Mouse (Mus musculus): ENCODE results near the gene Akt1. TPM values are rescaled to one million over a fixed set of nuclear protein-coding genes. Genes with fewer than 3 reads are reported as not detected.

The Akt1 gene
- polyA plus RNA-seq, 1 experiment from 2014 or later: 64.6 TPM

- no peaks in the 10 kb centered on the region for H3K9me3 ChIP-seq (ENCODE audit: control insufficient read depth, low read depth, low read length)
- no peak overlapping the region for H3K27ac ChIP-seq (ENCODE audit: low read length)
- H3K9ac ChIP-seq (replicated peaks; ENCODE audit: low read depth, low read length): no peak overlapping the region
- peaks cover 7% of the 10 kb centered on the region; the same call in 1 of the 2 replicates for H3K4me1 ChIP-seq (ENCODE audit: control insufficient read depth, insufficient read depth, low read length)
- H3K4me2 ChIP-seq (replicated peaks; ENCODE audit: low read depth, low read length): no peak overlapping the region
- H3K4me3 ChIP-seq (ENCODE audit: low read depth, low read length): no peak overlapping the region
- peaks cover 6% of the 10 kb centered on the region; the same call in 1 of the 2 replicates for H3K36me3 ChIP-seq (ENCODE audit: control insufficient read depth, insufficient read depth, low read length)
- no peak for ATAC-seq (ENCODE audit: insufficient number of reproducible peaks, insufficient read depth, low FRiP score, low read depth)
- no peaks in the 10 kb centered on the region for H3K27me3 ChIP-seq (ENCODE audit: control insufficient read depth, insufficient read depth, low read length)
- WGBS: 92% methylated on average over 10 of the region's 10 CpGs
These were observed 65.7 kb downstream of the Akt1 start for GRCm38 (mm10) chr12:112609031-112609430.

GRCm38 (mm10) chr12:112606998-112607397, 67.7 kb downstream of the Akt1 start:
- peaks cover 6% of the 10 kb centered on the region for H3K36me3 ChIP-seq (ENCODE audit: control insufficient read depth, insufficient read depth, low read length)
- 83% methylated on average over 6 of the region's 6 CpGs for WGBS
- no peak for ATAC-seq (ENCODE audit: insufficient number of reproducible peaks, insufficient read depth, low FRiP score, low read depth)
- H3K27ac ChIP-seq (ENCODE audit: low read length): no peak overlapping the region
- H3K9ac ChIP-seq (replicated peaks; ENCODE audit: low read depth, low read length): no peak overlapping the region
- no peaks in the 10 kb centered on the region for H3K9me3 ChIP-seq (ENCODE audit: control insufficient read depth, low read depth, low read length)
- H3K4me1 ChIP-seq (ENCODE audit: control insufficient read depth, insufficient read depth, low read length): peaks cover 7% of the 10 kb centered on the region; the same call in 1 of the 2 replicates
- H3K27me3 ChIP-seq (ENCODE audit: control insufficient read depth, insufficient read depth, low read length): no peaks in the 10 kb centered on the region
- no peak overlapping the region for H3K4me3 ChIP-seq (ENCODE audit: low read depth, low read length)
- no peak overlapping the region for H3K4me2 ChIP-seq (replicated peaks; ENCODE audit: low read depth, low read length)

DNA sequence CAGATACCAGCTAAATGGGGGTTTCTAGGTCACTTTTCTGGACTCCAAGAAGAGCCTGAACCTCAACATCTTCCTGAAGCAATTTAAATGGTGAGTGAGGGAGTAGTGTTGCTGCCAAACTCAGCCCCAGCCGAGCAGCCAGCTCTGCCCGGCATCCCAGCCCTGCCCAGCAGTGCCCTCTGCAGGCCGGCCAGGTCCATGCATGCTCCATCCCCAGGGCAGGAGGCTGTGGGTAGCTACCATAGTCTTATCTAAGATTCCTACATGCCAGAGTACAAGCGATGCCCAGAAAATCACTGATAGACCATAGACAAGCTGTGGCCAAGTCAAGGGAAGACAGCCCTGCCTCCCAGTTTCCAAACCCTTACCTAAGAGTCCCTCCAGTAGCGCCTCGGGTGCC, 68.9 kb downstream of the Akt1 start:
- Histone ChIP-seq H3K36me3 (ENCODE audit: control insufficient read depth, insufficient read depth, low read length) (peaks cover 6% of the 10 kb centered on the region), H3K9me3 (ENCODE audit: control insufficient read depth, low read depth, low read length) (no peaks in the 10 kb centered on the region), H3K4me1 (ENCODE audit: control insufficient read depth, insufficient read depth, low read length) (peaks cover 7% of the 10 kb centered on the region; the same call in 1 of the 2 replicates), H3K27ac (ENCODE audit: low read length) (no peak overlapping the region), H3K27me3 (ENCODE audit: control insufficient read depth, insufficient read depth, low read length) (no peaks in the 10 kb centered on the region), H3K9ac (replicated peaks; ENCODE audit: low read depth, low read length) (no peak overlapping the region), H3K4me3 (ENCODE audit: low read depth, low read length) (no peak overlapping the region), H3K4me2 (replicated peaks; ENCODE audit: low read depth, low read length) (no peak overlapping the region)
- 45% methylated on average over 6 of the region's 6 CpGs for WGBS
- ATAC-seq (ENCODE audit: insufficient number of reproducible peaks, insufficient read depth, low FRiP score, low read depth): peak; percentile 56; the same call in 1 of the 2 replicates

DNA sequence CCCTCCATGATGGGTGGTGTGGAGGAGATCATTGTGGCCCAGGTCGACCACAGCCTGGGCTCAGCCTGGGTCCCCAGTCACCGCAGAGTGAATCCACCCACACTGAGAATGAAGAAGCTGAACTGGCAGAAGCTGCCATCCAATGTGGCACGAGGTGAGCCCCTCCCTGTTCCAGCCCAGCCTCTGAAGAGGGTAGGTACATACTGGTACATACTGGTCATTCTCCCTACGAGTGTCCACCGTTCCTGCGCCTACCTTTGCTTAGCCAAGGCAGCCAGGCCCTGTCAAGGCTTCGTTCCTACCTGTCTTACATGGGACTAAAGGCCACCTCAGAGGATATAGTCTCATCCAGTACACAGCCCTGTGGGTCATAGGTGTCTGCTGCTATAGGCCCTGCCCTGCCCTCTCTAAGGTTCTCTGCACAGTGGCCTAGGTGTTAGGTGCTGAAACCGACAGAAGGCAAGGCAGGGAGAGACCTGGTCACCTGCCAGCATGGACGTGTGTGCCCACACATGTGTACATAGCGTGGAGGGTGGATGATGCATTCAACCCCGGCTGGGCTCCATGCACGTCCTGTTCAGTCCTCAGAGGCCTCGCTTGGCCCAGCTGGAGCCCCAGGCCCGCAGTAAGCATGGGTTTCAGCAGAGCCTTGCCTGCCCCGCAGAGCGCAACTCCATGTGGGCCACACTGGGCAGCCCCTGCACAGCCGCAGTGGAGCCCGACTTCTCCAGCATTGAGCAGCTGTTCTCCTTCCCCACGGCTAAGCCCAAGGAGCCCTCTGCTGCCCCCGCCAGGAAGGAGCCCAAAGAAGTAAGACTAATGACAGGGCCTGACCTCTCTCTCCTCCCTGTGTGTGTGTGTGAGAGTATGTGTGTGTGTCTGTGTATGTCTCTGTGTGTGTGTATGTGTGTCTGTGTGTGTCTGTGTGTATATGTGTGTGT, 69.7 kb downstream of the Akt1 start:
- Histone ChIP-seq H3K4me3 (ENCODE audit: low read depth, low read length) (no peak overlapping the region), H3K27ac (ENCODE audit: low read length) (0 out of 2 replicates have a peak overlapping the region, but pooled peaks have one; percentile 27), H3K9ac (replicated peaks; ENCODE audit: low read depth, low read length) (0 out of 2 replicates have a peak overlapping the region, but pooled peaks have one; percentile 1), H3K36me3 (ENCODE audit: control insufficient read depth, insufficient read depth, low read length) (no peaks in the 10 kb centered on the region; the same call in none of the 2 replicates), H3K4me2 (replicated peaks; ENCODE audit: low read depth, low read length) (no peak overlapping the region), H3K9me3 (ENCODE audit: control insufficient read depth, low read depth, low read length) (no peaks in the 10 kb centered on the region), H3K27me3 (ENCODE audit: control insufficient read depth, insufficient read depth, low read length) (no peaks in the 10 kb centered on the region), H3K4me1 (ENCODE audit: control insufficient read depth, insufficient read depth, low read length) (peaks cover 7% of the 10 kb centered on the region; the same call in 1 of the 2 replicates)
- 61% methylated on average over 20 of the region's 20 CpGs for WGBS
- ATAC-seq (ENCODE audit: insufficient number of reproducible peaks, insufficient read depth, low FRiP score, low read depth): peak; percentile 68; the same call in 1 of the 2 replicates

DNA sequence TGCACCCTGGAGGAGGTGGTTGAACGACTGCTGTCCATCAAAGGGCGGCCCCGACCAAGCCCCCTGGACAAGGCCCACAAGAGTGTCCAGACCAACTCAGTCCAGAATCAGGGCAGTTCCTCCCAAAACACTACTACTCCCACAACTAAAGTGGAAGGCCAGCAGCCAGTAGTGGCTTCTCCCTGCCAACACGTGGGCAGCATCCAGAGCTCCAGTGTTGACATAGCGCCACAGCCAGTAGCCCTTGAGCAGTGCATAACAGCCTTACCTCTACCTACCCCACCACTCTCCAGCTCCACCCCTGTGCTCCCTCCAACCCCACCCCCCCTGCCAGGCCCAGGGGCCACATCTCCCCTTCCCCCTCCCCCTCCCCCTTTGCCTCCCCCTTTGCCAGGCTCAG, 70.7 kb downstream of the Akt1 start:
- H3K4me2 ChIP-seq (replicated peaks; ENCODE audit: low read depth, low read length): no peak overlapping the region
- no peak overlapping the region for H3K27ac ChIP-seq (ENCODE audit: low read length)
- ATAC-seq (ENCODE audit: insufficient number of reproducible peaks, insufficient read depth, low FRiP score, low read depth): no peak
- H3K9me3 ChIP-seq (ENCODE audit: control insufficient read depth, low read depth, low read length): no peaks in the 10 kb centered on the region
- H3K36me3 ChIP-seq (ENCODE audit: control insufficient read depth, insufficient read depth, low read length): no peaks in the 10 kb centered on the region; the same call in none of the 2 replicates
- no peak overlapping the region for H3K4me3 ChIP-seq (ENCODE audit: low read depth, low read length)
- WGBS: 87% methylated on average over 5 of the region's 5 CpGs
- H3K9ac ChIP-seq (replicated peaks; ENCODE audit: low read depth, low read length): no peak overlapping the region
- no peaks in the 10 kb centered on the region for H3K27me3 ChIP-seq (ENCODE audit: control insufficient read depth, insufficient read depth, low read length)
- H3K4me1 ChIP-seq (ENCODE audit: control insufficient read depth, insufficient read depth, low read length): peaks cover 7% of the 10 kb centered on the region; the same call in 1 of the 2 replicates

Small RNA genes within 50 kb of the gene (microRNA-seq; reads per million reads assigned to microRNA genes)
- not detected for gene Mir6939

Other genes with a start within 250 kb of the Akt1 start
- 0.27 and 0.30 TPM in 2 replicates for gene A530016L24Rik, start 185.4 kb downstream of the Akt1 start, polyA plus RNA-seq (2014; fragmentation: Nextera tagmentation; extraction: Ambion mirVana)
- 2.1 and 2.7 TPM in 2 replicates for gene Tmem179, start 158.1 kb downstream of the Akt1 start, polyA plus RNA-seq (2014; fragmentation: Nextera tagmentation; extraction: Ambion mirVana)
- gene Inf2, start 86.1 kb downstream of the Akt1 start, polyA plus RNA-seq (2014; fragmentation: Nextera tagmentation; extraction: Ambion mirVana): 4.4 and 5.0 TPM in 2 replicates
- 2.8 and 3.1 TPM in 2 replicates for gene Adssl1, start 54.8 kb downstream of the Akt1 start, polyA plus RNA-seq (2014; fragmentation: Nextera tagmentation; extraction: Ambion mirVana)
- 250 and 274 TPM in 2 replicates for gene Siva1, start 30.2 kb downstream of the Akt1 start, polyA plus RNA-seq (2014; fragmentation: Nextera tagmentation; extraction: Ambion mirVana)
- 10.9 and 14.2 TPM in 2 replicates for gene Zbtb42, start 3.9 kb upstream of the Akt1 start, polyA plus RNA-seq (2014; fragmentation: Nextera tagmentation; extraction: Ambion mirVana)
- 15.8 and 16.2 TPM in 2 replicates for gene Cep170b, start 45.6 kb upstream of the Akt1 start, polyA plus RNA-seq (2014; fragmentation: Nextera tagmentation; extraction: Ambion mirVana)
- gene Pld4, start 85.8 kb upstream of the Akt1 start, polyA plus RNA-seq (2014; fragmentation: Nextera tagmentation; extraction: Ambion mirVana): 12.9 and 13.3 TPM in 2 replicates
- 4.6 and 5.0 TPM in 2 replicates for gene Ahnak2, start 127.8 kb upstream of the Akt1 start, polyA plus RNA-seq (2014; fragmentation: Nextera tagmentation; extraction: Ambion mirVana)
- gene Clba1, start 134.1 kb upstream of the Akt1 start, polyA plus RNA-seq (2014; fragmentation: Nextera tagmentation; extraction: Ambion mirVana): 6.1 and 8.2 TPM in 2 replicates
- gene Cdca4, start 154.5 kb upstream of the Akt1 start, polyA plus RNA-seq (2014; fragmentation: Nextera tagmentation; extraction: Ambion mirVana): 123 and 130 TPM in 2 replicates
- 0.26 and 0.52 TPM in 2 replicates for gene Gpr132, start 193.3 kb upstream of the Akt1 start, polyA plus RNA-seq (2014; fragmentation: Nextera tagmentation; extraction: Ambion mirVana)